Mouse (Mus musculus) small intestine, adult 2 months (tissue): ENCODE data around the gene Eno3.

Experiments
- CTCF ChIP-seq: fragments of 200-500 bp; IDR thresholded peaks from 2 replicates; pipeline ENCODE4 v1.5.1; 2012; ENCODE audit warnings: low read depth, mild to moderate bottlenecking, control low read depth, inconsistent platforms, low read length, moderate library complexity, mixed read lengths; ENCODE audit not compliant: insufficient replicate concordance, insufficient read length; ENCODE audit errors: extremely low read depth
- POLR2A ChIP-seq: fragments of 200-500 bp; IDR thresholded peaks from 2 replicates; pipeline ENCODE4 v1.6.1; 2012; ENCODE audit warnings: low read depth, mild to moderate bottlenecking, control low read depth, inconsistent platforms, low read length, moderate library complexity

DNA sequence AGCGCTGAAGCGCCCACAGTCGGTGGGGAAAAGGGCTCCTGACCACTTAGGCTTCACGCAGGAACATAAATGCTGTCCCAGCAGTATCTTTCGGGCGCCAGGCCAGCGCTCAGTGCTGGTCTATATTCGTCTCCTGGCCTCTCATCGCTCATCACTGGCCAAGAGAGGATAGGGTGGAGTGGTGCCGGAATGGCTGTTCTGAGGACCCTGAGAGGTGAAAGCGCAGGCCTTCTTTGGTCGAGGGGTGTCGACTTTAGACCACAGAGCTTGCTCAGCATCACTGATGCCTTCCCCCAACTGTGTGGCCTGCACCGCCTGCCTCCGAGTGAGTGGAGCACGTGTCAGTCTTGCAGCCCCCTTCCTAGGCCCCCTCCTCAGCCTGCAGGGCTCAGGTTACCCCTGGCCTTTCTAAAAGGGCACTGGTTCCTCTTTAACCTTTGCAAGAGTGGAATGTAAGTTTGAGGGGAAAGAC, 510 bp upstream of the Eno3 start:
- TF ChIP-seq CTCF (no peak), POLR2A (no peak)
